Mouse (Mus musculus): ENCODE measurements around the gene Mthfsd.

The Mthfsd gene

DNA sequence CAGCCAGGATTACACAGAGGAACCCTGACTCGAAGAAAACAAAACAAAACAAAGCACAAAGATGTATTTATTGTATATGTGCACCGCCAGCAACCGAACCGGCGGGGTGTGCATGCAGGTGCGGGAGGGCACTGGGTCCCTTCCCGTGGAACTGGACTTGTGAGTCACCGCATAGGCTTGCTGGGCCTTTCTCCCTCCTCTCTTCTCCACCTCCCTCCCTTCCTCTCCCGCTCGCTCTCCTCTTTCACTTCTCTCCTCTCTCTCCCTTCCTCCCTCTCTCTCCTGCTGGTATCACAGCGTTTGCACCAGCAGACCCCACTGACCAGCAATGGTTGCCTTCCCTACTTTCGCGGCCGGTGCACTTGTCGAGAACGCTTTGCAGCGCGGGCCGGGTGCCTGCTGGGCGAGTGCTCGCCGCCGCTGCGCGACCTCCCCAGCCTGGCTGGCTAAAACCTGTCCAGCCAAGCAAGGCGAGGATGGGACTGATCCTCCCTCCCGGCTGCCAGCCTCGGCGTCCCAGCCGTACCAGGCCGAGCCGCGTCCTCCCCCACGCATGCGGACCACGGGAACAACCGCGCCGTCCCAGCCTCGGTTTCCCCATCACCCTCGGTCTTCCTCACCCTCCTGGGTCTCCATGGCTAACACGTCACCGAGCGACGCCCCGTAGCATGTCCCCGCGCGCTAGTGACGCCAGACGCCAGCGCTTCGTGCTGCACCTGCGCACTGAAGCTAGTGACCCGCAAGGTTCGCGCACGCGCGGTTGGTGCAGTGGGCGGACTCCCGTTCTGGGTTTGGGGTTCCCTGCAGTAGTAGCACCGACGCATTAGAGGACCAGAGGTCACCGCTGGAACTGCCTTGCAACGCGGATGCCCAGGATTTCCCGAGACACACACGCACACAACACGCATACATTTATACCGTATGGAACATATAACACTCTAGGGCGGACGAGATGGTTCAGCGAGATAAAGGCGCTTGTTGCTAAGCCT is at the start of gene Mthfsd:
Gene Mthfsd, minus strand, starts transcription at position 725 of the 989 bp plus-strand sequence.
- ChIA-PET POLR2A (interaction anchor here (0.6 to 1.8 kb wide), 11 partner anchors 8 to 413 kb away, joined by 3 to 6 read pairs (median 3); partner anchors contain the start of gene Foxc2 (in 2 of the 4)), CTCF (interaction anchor here in 3 of 4 experiments (0.6 to 1.4 kb wide), 8 partner anchors 10 to 495 kb away, joined by 3 to 7 read pairs (median 4); no protein-coding TSS in a partner anchor)

DNA sequence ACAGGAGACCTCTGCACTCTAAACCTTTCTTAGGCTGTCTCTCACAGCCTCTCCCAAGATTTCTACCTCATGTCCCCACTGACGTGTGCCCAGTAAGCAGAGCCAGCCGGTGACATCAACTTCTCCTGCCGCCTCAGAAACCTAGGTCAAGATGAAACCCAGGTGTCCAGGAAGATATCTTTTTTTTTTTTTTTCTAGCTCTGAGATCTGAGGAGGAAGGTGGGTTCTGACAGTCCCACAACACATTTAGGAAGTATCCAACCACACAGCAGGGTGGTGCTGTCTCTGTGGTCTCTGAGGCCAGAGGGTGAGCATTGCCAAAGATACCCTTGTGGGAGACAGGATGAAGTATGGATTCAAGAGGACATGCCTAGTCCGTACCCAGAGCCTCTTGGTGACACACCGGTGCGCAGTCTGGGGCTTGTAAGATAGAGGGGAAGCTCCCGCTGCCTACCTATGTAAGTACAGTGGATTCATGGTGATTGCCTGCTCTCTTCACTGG is 48.8 kb upstream of the Mthfsd start:
- POLR2A ChIA-PET, result no interaction called here
- CTCF ChIA-PET, result interaction anchor here in 3 of 4 experiments (0.5 to 1.2 kb wide), 3 partner anchors 17 to 375 kb away, joined by 3 to 5 read pairs (median 3); no protein-coding TSS in a partner anchor

DNA sequence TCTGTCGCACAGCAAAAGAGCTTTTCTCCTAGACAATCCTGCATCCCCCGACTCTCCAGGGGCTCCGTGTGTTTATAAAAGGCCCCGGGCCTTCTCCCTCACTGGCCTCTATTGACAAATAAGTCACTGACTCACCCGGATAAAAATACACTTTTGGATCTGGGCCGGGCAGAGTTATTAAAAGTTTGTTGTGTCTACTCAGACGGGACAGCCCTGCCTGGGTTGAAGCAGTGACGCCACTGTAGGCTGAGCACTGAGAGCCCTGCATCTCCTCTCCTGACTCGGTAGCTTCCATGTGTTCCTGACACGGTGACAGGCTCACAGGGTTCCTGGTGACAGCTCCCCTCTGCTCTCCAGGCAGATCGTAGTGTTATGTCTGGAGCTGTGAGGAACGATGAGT is 44.2 kb upstream of the Mthfsd start:
- CTCF ChIA-PET, result interaction anchor here in 1 of 4 experiments (1.2 kb wide), 1 partner anchor 22 kb away, joined by 3 read pairs; no protein-coding TSS in a partner anchor
- POLR2A ChIA-PET, result interaction anchor here in 2 of 4 experiments (0.5 to 0.7 kb wide), 2 partner anchors 110 to 252 kb away, joined by 3 to 7 read pairs; no protein-coding TSS in a partner anchor

DNA sequence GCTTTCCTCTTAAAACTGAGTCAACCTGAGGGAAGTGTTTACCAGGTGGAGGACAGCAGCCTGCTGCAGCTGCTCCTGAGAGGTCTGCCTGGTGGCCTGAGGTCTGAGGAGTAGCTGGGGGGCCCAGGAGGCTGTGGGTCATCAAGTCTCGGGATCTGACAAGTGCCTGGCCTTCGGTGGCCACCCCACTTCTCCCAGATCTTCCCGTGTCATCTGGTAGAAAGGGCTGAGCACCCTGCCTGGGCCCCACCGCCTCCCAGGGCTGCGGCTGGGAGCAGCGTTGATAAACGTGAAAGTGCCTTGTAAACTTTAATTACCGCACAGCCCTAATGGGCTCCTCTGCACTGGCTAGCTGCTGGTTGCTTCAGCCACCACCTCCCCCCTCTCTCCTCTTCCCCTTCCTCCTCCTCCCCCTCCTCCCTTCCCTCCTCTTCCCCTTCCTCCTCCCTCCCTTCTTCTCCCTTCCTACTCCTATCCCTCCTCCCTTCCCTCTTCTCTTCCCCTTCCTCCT is 40.4 kb upstream of the Mthfsd start:
- CTCF ChIA-PET, result interaction anchor here in 1 of 4 experiments (1.1 kb wide), 1 partner anchor 44 kb away, joined by 4 read pairs; no protein-coding TSS in a partner anchor
- POLR2A ChIA-PET, result no interaction called here

DNA sequence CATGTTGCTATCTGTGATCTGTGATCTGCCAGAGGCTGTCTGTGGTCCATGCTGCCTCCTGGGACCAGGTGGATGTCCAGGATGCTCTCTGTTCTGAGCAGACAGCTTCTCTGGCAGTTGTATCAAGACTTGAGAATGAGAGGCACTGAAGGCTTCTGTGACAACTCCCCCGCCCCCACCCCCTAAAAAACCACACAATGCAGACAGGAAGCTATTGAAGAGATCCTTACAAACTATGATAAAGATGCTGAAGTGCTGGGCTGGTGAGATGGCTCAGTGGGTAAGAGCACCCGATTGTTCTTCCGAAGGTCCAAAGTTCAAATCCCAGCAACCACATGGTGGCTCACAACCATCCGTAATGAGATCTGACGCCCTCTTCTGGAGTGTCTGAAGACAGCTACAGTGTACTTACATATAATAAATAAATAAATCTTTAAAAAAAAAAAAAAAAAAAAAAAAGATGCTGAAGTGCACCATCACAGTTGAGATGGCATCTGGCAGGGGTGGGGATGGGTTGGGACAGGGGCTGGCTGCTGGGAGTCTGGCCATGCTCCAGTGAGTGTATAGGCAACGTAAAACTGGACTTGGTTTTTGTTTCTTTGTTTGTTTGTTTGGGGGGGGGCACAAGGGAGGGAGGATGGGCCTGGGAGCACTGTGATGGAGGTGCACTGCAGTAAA is 37.4 kb upstream of the Mthfsd start:
- ChIA-PET POLR2A (interaction anchor here in 3 of 4 experiments (0.6 to 0.8 kb wide), 5 partner anchors 28 to 542 kb away, joined by 3 to 4 read pairs (median 3); no protein-coding TSS in a partner anchor), CTCF (interaction anchor here in 1 of 4 experiments (0.5 kb wide), 1 partner anchor 1208 kb away, joined by 7 read pairs; no protein-coding TSS in a partner anchor)

DNA sequence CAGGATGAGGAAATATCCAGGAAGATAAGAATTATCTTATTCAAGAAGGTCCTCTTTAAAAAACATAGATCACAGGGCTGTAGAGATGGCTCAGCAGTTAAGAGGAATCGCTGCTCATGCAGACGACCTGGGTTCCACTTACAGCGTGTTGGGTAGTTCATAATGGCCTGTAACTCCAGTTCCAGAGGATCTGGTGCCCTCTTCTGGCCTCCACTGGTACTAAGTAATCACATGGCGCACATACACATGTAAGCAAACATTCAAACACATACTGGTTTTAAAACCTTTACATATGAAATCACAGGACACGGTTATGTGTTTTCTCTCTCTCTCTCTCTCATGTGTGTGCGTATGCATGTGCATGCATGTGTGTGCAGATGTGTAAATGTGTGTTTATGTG is 28.7 kb upstream of the Mthfsd start:
- CTCF ChIA-PET, result no interaction called here
- POLR2A ChIA-PET, result no interaction called here

DNA sequence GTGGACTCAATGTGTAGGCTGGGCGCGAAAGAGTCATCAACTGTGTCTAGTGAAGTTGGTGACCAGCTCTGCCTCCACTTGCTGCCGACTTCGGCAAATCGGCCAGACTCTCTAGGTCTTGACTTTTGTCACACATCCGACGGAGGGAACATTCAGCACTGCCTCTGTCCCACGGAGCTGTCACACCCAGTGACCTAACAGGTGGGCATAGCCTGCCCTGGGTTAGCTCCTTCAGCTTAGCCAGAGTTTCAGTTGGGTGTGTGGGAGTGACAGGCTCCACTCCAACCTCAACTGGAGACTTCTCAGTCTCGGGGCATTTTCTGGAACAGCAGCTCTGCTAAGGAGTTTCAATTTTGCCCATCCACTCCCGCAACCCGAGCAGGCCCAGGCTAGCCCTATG is 26.3 kb upstream of the Mthfsd start:
- POLR2A ChIA-PET, result interaction anchor here in 2 of 4 experiments (0.7 to 1.1 kb wide), 3 partner anchors 9 to 257 kb away, joined by 3 to 4 read pairs (median 3); partner anchors contain the start of gene Foxc2 (in 1 of the 2)

DNA sequence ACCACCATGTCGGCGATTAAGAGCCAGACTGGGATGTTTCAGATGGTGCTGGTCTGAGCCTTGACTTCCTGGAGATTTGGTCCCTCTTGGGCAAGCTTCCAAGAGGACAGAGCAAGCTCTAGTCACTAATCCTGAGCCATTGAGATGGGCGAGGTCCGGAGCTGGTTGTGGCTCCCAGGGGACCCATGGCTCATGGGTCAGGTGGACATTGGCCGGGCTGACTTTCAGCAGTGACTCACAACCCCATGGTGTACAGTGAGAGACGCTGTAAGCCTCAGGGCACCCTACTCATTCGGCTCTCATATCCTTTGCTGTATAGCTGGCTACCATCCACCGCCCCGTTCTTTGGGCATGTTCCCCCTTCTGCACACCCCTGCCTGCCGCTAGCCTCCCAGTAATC is 25.9 kb upstream of the Mthfsd start:
- POLR2A ChIA-PET, result interaction anchor here in 2 of 4 experiments (0.7 to 1.1 kb wide), 3 partner anchors 8 to 257 kb away, joined by 3 to 4 read pairs (median 3); partner anchors contain the start of gene Foxc2 (in 1 of the 2)
- CTCF ChIA-PET, result interaction anchor here in 2 of 4 experiments (0.6 to 1.0 kb wide), 4 partner anchors 9 to 81 kb away, joined by 3 to 9 read pairs (median 5); no protein-coding TSS in a partner anchor

More for the DNA sequence above, 26.3 kb upstream of the Mthfsd start:
- CTCF ChIA-PET, result interaction anchor here in 2 of 4 experiments (0.6 to 1.0 kb wide), 2 partner anchors 9 to 81 kb away, joined by 3 to 5 read pairs; no protein-coding TSS in a partner anchor

DNA sequence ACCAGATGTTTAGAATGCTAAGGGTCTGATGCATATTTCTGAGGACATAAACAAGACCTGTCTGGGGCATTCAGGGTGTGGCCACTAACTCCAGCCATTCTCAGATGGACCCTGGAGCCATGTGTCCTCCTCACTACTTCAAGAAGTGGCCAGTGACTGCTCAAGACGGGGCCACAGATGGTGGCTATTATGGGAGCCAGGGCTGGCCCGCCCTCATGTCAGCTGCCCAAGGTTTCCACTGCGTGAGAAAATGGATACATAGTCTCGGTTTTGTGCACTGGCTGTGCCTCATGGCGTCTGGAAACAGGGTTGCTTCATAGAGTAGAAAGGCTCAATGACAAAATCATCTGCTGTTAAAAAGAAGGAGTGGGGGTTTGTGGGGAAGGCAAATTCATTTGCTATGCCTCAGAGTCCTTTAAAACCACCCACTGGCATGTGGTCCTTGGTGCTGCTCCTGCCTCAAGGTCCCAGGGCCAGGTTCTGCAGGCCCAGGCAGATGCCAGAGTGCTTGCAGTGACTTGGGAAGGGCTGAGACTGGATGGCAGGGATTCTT is 24.8 kb upstream of the Mthfsd start:
- ChIA-PET CTCF (no interaction called here), POLR2A (no interaction called here)

DNA sequence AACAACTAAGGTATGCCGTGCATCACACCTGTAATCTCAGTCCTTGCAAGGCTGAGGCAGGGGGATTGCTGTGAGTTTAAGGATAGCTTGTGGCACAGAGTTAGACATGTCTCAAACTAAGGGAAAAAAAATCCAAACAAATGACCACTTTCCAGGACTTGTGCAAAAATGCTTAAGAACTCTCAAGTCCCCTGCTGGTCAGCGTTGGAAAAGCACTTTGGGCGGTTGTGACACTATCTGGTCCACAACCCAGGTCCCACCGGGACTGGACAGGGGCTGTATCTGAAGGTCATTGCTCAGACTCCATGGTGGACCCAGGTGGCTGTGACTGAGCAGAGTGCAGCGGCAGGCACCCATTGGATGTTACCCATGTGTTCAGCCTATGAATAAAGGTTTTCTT is 22.3 kb upstream of the Mthfsd start:
- CTCF ChIA-PET, result interaction anchor here in 1 of 4 experiments (0.6 to 1.0 kb wide), 2 partner anchors 14 to 840 kb away, joined by 3 read pairs; partner anchors contain the start of gene Foxc2
- POLR2A ChIA-PET, result interaction anchor here in 1 of 4 experiments (1.2 kb wide), 1 partner anchor 13 kb away, joined by 4 read pairs; no protein-coding TSS in a partner anchor

DNA sequence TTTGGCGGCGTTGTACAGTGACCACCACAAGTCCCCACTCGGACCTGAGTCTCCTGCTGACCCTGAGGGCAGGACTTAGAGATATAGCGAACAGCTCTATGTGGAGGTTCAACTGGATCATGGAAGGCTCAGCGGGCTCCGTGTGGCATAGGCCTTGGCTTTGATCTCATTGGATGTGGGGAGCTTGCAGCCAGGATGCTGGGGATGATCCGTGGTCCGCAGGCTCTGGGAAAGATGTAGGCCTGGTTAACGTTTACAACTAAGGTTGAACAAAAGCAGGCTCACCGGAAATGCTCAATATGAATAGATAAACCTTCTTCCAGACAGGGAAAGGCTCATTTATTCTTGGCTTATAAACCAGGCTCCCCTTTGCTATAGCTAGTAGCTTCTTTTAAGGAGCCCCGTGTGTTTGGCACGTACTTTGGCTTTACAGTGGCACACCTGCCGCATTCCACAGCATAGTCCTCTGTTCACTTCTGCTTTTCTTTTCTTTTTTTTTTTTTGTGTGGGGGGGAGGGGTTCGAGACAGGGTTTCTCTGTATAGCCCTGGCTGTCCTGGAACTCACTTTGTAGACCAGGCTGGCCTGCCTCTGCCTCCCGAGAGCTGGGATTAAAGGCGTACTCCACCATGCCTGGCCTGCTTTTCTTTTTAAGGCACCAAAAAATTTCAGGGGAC is 21.2 kb upstream of the Mthfsd start:
- POLR2A ChIA-PET, result interaction anchor here in 1 of 4 experiments (0.7 to 1.2 kb wide), 3 partner anchors 12 to 21 kb away, joined by 3 to 4 read pairs (median 3); partner anchors contain the start of gene Mthfsd
- CTCF ChIA-PET, result interaction anchor here in 3 of 4 experiments (0.5 to 1.5 kb wide), 8 partner anchors 11 to 842 kb away, joined by 3 to 13 read pairs (median 3); partner anchors contain the start of gene Foxc2 (in 1 of the 3)

DNA sequence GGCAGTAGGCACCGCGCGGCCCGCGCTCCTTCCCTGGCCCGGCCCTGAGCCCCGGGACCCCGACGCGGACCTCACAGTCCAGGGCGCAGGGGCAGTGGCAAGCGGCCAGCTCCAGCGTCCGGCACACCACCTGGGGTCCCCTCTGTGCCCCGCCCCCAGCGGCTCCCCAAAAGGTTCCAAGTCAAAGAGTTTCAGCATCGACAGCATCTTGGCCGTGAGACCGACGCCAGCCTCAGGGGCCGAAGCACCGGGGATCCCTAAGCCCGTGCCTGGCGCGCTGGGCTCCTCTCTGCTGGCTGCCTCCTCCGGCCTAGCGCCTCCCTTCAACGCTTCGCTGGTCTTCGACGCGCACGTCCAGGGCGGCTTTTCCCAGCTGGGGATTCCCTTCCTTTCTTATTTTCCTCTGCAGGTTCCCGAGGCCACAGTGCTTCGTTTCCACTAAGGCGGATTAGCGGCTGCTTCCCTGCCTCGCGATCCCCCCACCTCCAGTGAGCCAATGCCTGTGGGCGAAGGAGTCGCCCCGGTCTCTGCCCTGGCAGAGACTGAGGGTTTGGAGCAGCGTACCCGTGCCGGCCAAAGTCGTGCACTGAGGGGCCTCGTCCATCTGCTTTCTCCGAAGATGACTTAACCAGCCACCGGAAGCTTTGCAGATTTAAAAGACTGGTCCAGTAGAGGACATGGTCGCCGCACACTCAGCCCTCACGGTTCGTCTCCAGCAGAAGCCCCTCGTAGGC is 20.5 kb upstream of the Mthfsd start:
- POLR2A ChIA-PET, result interaction anchor here in 1 of 4 experiments (0.7 to 1.3 kb wide), 3 partner anchors 12 to 20 kb away, joined by 3 to 4 read pairs (median 3); partner anchors contain the start of genes Foxc2 and Mthfsd
- CTCF ChIA-PET, result interaction anchor here in 3 of 4 experiments (0.5 to 1.5 kb wide), 7 partner anchors 11 to 500 kb away, joined by 3 to 13 read pairs (median 3); partner anchors contain the start of gene Foxc2 (in 1 of the 3)

DNA sequence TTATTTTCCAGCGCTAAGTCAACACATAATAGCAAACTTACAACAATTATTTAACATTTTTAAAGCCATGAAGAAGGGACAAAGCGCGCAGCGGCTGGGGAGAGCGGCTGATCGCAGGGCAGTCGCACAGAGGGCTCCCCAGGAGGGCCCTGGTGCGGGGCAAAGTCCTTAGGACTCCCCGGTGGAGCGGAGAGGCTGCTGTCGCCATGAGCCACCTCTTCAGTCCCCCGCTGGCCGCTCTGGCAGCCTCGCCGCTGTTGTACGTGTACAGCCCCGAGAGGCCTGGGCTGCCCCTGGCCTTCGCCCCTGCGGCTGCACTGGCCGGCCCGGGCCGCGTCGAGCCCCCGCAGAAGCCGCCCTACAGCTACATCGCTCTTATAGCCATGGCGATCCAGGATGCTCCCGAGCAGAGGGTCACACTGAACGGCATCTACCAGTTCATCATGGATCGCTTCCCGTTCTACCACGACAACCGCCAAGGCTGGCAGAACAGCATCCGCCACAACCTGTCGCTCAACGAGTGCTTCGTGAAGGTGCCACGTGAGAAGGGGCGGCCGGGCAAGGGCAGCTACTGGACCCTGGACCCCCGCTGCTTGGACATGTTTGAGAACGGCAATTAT is 19.7 kb upstream of the Mthfsd start, which contains the start of gene Foxl1:
Gene Foxl1, plus strand, starts transcription at position 185 of the 620 bp plus-strand sequence.
- POLR2A ChIA-PET, result interaction anchor here in 1 of 4 experiments (1.0 to 1.3 kb wide), 2 partner anchors 12 to 35 kb away, joined by 3 to 4 read pairs; partner anchors contain the start of gene Foxc2
- CTCF ChIA-PET, result interaction anchor here in 1 of 4 experiments (0.6 to 1.5 kb wide), 4 partner anchors 11 to 1375 kb away, joined by 3 to 5 read pairs (median 4); partner anchors contain the start of gene Foxc2

DNA sequence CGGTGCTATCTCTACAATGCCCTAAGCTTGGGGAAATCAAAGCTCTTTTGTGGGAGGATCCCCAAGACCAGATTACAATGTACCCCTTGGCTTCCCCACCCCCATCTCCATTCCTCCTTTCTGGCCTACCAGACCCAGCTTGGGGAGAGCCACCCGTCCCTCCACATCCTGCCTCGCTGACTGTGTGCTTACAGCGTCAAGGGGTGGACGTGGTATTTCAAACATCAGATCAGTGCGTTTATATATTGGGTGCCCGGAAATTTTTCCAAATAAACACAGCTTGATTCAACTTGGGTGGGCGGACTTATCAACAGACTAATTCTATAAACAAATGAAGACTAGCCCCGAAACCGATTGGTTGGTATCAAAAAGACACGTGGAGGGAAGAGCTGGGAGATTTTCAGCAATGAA is 19.1 kb upstream of the Mthfsd start:
- POLR2A ChIA-PET, result interaction anchor here in 2 of 4 experiments (0.9 to 1.2 kb wide), 3 partner anchors 9 to 35 kb away, joined by 3 to 4 read pairs (median 3); no protein-coding TSS in a partner anchor

DNA sequence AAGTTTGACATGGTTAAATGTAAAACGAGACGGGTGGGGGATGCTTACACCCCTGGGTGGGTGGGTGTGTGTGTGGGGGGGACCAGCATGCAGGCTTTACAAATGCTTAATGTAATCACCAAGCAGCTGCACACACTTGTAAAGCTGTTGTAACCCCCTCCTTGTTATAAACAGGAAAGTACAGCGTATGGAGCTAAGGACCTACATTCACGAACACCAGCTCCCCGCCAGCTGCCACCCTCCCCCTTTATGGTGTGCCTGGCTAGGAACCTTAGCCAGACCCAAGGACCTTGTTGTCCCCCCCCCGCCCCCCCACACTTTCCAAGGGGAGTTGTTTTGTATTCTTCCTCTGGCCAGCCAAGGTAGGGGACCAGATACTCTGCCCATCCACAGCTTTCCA is 18.5 kb upstream of the Mthfsd start:
- ChIA-PET CTCF (interaction anchor here in 2 of 4 experiments (0.6 to 0.9 kb wide), 4 partner anchors 108 to 410 kb away, joined by 3 to 5 read pairs (median 4); no protein-coding TSS in a partner anchor), POLR2A (interaction anchor here in 2 of 4 experiments (0.9 to 1.2 kb wide), 3 partner anchors 9 to 34 kb away, joined by 3 to 4 read pairs (median 3); no protein-coding TSS in a partner anchor)

More for the DNA sequence above, 19.1 kb upstream of the Mthfsd start:
- CTCF ChIA-PET, result interaction anchor here in 1 of 4 experiments (0.6 to 0.7 kb wide), 4 partner anchors 18 to 1376 kb away, joined by 3 to 5 read pairs (median 4); no protein-coding TSS in a partner anchor
